Mouse (Mus musculus) embryonic facial prominence, embryonic 10.5 days (tissue): ENCODE measurements at regions not wholly inside any gene's neighbourhood (a gene's known extent, or its start where the extent isn't known, plus 50 kb on each side); places are given as distances from the start of the nearest gene placed in this dataset.
A peak's percentile ranks its signal among the peaks of the same experiment; 100 is the strongest.

Source experiments
- DNase-seq: peaks from one replicate; pipeline ENCODE4 v3.0.0-alpha.2; 2017; ENCODE audit warnings: low spot score
- H3K27ac ChIP-seq: fragments of 300-500 bp; sonication (generic); replicated peaks from 2 replicates; pipeline ENCODE4 v1.5.1; 2016; ENCODE audit warnings: mild to moderate bottlenecking
- H3K27me3 ChIP-seq: fragments of 300-500 bp; sonication (generic); replicated peaks from 2 replicates; pipeline ENCODE4 v1.6.1; 2016; ENCODE audit warnings: low read depth, mild to moderate bottlenecking; ENCODE audit not compliant: poor library complexity, severe bottlenecking
- H3K36me3 ChIP-seq: fragments of 300-500 bp; sonication (generic); replicated peaks from 2 replicates; pipeline ENCODE4 v1.6.1; 2016; ENCODE audit warnings: mild to moderate bottlenecking, moderate library complexity
- H3K4me1 ChIP-seq: fragments of 300-500 bp; sonication (generic); 2 replicates; pipeline ENCODE4 v1.6.1; 2016
- H3K4me3 ChIP-seq: fragments of 300-500 bp; sonication (generic); 2 replicates; pipeline ENCODE4 v1.5.1; 2016; ENCODE audit warnings: mild to moderate bottlenecking, moderate library complexity
- H3K9me3 ChIP-seq: fragments of 300-500 bp; sonication (generic); 2 replicates; pipeline ENCODE4 v1.6.1; 2016; ENCODE audit warnings: mild to moderate bottlenecking
- WGBS: fragments of 180-500 bp; shearing (Covaris S2); methylation state at CpG from one replicate; pipeline ENCODE4 v1.1.7; 2016; 5-methylcytosine and 5-hydroxymethylcytosine counted together

DNA sequence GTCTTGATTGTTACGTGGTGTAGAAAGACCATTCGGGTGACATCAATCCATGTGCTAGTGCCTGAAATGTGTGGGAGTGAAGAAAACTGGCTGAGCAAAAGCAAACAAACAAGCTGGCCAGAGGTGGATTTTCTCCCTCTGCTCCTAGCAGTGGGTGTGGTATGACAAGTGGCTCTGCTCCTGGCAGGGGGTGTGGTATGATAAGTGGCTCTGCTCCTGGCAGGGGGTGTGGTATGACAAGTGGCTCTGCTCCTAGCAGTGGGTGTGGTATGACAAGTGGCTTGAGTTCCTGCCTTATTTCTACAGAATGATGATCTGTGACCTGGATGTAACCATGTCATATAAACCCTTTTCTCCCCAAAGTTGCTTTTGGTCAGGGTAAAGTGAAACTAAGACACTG lies 108.8 kb upstream of the Ldah start:
- H3K36me3 ChIP-seq: no peaks in the 10 kb centered on the region
- DNase-seq: no peak
- H3K9me3 ChIP-seq: no peaks in the 10 kb centered on the region
- WGBS: 85% methylated on average over 2 of the region's 2 CpGs
- no peak overlapping the region for H3K4me3 ChIP-seq
- H3K27ac ChIP-seq: no peak overlapping the region
- H3K4me1 ChIP-seq: no peaks in the 10 kb centered on the region
- H3K27me3 ChIP-seq: no peaks in the 10 kb centered on the region

DNA sequence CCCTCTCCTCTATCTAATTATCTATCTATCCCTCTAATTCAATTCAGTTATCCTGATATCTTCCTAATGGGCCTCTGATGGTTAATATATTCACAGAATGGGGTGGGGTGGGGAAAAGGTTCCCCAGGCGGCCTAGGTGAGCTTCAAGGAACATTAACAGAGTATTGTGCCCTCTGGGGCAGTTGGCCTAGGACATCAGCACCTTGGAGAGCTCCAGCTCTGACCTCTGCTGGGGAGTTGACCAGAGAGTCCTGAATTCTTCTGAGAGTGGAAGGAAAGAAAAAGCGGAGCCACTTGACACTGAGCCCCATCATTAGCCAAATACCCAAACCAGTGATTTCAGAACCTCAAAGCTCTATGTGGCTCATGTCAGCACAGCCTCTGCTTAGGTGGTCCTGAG lies 108.1 kb upstream of the Ldah start:
- DNase-seq: peak; percentile 65
- Histone ChIP-seq H3K4me1 (no peaks in the 10 kb centered on the region), H3K9me3 (no peaks in the 10 kb centered on the region), H3K27ac (no peak overlapping the region), H3K27me3 (no peaks in the 10 kb centered on the region), H3K4me3 (no peak overlapping the region), H3K36me3 (no peaks in the 10 kb centered on the region)
- 38% methylated on average over 2 of the region's 2 CpGs for WGBS

DNA sequence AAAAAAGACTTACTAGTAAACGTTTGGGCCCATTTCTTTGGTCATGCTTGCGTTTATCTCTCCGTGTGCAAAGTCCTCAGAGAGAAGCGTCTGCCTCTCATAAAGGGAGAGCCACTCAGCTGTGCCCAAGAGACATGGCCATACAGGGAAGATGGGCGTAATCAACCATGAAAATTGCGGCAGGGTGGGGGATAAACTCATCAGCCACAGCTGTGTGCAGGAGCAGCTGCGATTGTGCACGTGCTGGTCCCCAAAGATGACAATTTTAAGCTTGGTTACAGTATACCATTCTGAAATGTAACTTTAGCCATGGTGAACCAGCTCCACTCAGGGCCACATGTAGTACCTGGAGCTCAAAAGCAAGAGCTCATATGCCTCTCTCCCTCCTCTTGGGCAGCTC lies 106.1 kb upstream of the Ldah start:
- no peaks in the 10 kb centered on the region for H3K9me3 ChIP-seq
- no peak for DNase-seq
- 83% methylated on average over 8 of the region's 8 CpGs for WGBS
- no peaks in the 10 kb centered on the region for H3K36me3 ChIP-seq
- H3K27ac ChIP-seq: no peak overlapping the region
- H3K4me3 ChIP-seq: no peak overlapping the region
- no peaks in the 10 kb centered on the region for H3K27me3 ChIP-seq
- peaks cover 3% of the 10 kb centered on the region for H3K4me1 ChIP-seq

DNA sequence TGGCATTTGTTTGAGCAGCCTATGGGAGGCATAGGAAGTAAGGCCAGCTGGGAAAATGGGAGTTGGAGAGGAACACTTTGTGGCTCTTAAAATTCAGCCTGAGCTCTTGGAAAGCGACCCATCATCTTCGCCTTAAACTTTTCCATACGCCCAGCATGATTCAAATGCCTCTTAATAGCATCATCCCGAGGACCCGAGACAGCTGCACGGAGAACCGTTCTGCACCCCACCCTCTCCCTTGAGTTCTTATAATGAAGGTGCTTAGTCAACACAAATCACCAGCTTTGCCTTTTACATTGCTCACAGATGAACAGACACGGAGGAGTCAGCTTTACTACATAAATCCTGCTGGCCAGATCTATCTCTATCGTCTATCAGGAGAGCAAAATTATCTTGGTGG lies 104.6 kb upstream of the Ldah start:
- Histone ChIP-seq H3K4me3 (no peak overlapping the region), H3K4me1 (peaks cover 16% of the 10 kb centered on the region), H3K27me3 (no peaks in the 10 kb centered on the region), H3K9me3 (no peaks in the 10 kb centered on the region), H3K36me3 (no peaks in the 10 kb centered on the region), H3K27ac (no peak overlapping the region)
- WGBS: 82% methylated on average over 9 of the region's 9 CpGs
- DNase-seq: no peak

DNA sequence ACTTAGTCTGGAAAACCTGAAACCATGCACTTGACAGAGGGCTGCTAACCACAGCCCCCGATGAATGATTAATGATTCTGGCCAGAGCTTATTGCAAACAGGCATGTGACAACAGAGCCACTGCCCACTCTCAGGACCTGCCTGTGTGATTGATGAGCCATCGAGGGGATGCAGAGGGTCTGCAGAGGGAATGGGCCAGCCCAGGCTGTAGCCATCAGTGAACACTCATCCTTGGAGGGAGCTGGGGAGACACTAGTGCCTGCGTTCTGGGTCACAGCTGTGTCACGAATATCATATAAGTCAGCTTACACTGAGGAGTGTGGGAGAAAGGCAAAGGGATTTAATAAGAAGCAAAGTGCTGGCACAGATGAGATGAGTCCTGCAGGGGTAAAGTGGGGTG lies 100.8 kb upstream of the Ldah start:
- no peaks in the 10 kb centered on the region for H3K36me3 ChIP-seq
- peaks cover 20% of the 10 kb centered on the region for H3K4me1 ChIP-seq
- no peak for DNase-seq
- H3K27ac ChIP-seq: no peak overlapping the region
- H3K27me3 ChIP-seq: no peaks in the 10 kb centered on the region
- no peak overlapping the region for H3K4me3 ChIP-seq
- H3K9me3 ChIP-seq: no peaks in the 10 kb centered on the region
- 74% methylated on average over 4 of the region's 4 CpGs for WGBS

DNA sequence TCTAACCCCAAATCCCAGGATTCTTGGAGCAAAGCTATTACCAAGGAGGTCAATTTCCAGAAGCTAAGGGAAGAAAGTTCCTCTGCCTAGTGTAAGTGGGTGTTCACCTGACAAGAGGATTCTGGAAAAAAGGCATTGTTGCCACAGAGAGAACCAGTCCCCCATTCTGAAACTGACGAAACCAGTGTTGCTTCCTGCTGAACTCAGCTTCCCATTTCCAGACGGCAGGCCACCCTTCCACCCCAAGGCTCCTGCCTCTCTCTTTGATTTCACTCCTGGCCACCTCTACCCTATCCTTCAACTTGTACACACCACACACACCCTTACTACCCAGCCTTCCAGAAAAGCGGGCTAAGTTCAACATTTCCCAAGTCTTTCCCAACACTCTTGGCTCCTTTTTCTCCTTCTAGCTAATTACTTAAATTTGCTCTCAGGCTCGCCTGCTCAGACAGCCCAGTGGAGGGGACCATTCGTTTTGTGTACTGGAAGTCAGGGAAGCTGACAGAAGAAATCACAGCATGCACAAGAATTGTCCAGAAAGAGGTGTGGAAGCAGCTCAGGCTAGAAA lies 98.6 kb upstream of the Ldah start:
- 76% methylated on average over 5 of the region's 5 CpGs for WGBS
- no peaks in the 10 kb centered on the region for H3K9me3 ChIP-seq
- DNase-seq: no peak

DNA sequence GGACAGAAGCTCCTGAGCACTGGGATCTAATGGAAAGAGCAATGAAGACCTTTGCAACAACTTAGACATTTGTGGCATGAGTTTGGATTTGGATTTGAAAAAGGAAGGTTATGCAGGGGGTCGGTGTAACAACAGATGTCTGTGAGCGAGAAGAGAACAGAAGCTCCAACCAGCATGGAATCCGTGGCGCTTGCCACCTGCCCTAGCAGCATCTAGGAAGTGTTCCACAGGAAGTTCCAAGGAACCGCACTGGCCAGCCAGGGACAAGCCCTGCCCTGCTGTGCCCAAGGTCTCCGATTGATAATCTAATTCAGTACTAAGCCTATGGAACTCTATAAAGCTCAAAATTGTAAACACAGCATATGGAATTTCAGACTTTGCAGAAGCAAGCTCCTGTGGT lies 98.0 kb upstream of the Ldah start:
- no peaks in the 10 kb centered on the region for H3K27me3 ChIP-seq
- no peak overlapping the region for H3K4me3 ChIP-seq
- WGBS: 88% methylated on average over 6 of the region's 6 CpGs

More for the DNA sequence above, 98.6 kb upstream of the Ldah start:
- no peak overlapping the region for H3K27ac ChIP-seq
- H3K4me1 ChIP-seq: peaks cover 20% of the 10 kb centered on the region
- no peak overlapping the region for H3K4me3 ChIP-seq
- H3K36me3 ChIP-seq: no peaks in the 10 kb centered on the region
- no peaks in the 10 kb centered on the region for H3K27me3 ChIP-seq

DNA sequence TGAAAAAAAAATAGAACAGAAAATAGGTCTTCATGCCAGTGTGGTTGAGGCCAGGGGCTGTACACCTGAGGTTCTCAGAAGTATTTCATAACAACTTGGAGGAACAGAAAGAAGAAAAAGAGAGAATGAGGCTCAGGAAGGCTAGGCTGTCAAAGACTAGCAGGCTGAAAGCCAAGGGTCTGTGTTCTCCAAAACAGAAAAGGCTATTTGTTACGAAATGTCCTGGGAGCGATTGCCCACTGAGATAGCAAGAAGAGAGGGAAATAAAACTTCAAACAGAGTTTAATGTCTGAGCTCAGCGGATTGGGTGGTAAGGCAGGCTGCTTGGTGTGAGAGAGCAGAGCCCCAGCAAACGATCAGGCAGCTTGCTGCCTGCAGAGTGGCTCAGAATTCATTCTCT lies 97.6 kb upstream of the Ldah start:
- 70% methylated on average over 4 of the region's 4 CpGs for WGBS
- Histone ChIP-seq H3K27ac (no peak overlapping the region), H3K4me3 (no peak overlapping the region), H3K27me3 (no peaks in the 10 kb centered on the region), H3K4me1 (peaks cover 20% of the 10 kb centered on the region), H3K36me3 (no peaks in the 10 kb centered on the region), H3K9me3 (no peaks in the 10 kb centered on the region)
- no peak for DNase-seq

More for the DNA sequence above, 98.0 kb upstream of the Ldah start:
- Histone ChIP-seq H3K36me3 (no peaks in the 10 kb centered on the region), H3K9me3 (no peaks in the 10 kb centered on the region), H3K4me1 (peaks cover 20% of the 10 kb centered on the region), H3K27ac (no peak overlapping the region)
- no peak for DNase-seq

DNA sequence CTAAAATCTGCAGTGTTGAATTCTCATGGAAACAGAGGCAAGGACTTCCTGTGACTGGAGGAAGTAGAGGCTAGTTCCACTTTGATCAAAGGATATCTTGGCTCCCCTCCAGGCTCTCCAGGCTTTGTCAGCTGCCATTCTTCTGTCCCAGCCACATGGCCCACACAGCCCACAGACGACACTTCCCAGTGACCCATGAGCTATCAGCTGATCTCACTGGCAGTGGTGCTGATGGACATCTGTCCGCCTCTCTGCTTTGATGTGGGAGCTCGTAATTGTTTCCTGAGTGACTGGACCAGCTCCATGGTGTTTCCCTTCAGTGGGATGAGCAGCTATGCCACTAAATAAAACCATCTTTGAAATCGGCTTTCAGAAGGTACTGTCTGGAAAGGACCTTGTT lies 96.4 kb upstream of the Ldah start:
- Histone ChIP-seq H3K27ac (no peak overlapping the region), H3K36me3 (no peaks in the 10 kb centered on the region), H3K4me1 (peaks cover 20% of the 10 kb centered on the region), H3K4me3 (no peak overlapping the region), H3K9me3 (no peaks in the 10 kb centered on the region), H3K27me3 (no peaks in the 10 kb centered on the region)
- DNase-seq: no peak
- WGBS: 71% methylated on average over 4 of the region's 4 CpGs

DNA sequence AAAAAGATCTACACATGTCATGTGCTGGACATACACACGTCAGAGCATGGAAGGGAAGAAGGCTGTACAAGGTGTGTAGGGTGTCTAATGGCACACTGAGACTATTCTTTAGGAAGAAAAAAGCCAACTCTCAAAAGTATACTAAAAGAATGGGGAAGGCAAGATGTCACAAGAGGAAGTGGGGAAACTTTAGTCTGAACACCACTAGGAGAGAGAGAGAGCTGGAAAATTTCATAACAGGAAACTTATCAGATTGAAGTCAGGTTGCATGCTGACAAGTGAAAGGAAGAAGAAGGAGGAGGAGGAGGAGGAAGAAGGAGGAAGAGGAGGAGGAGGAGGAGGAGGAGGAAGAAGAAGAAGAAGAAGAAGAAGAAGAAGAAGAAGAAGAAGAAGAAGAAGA lies 52.3 kb upstream of the Ldah start:
- Histone ChIP-seq H3K27me3 (no peaks in the 10 kb centered on the region), H3K4me3 (no peak overlapping the region), H3K4me1 (no peaks in the 10 kb centered on the region), H3K9me3 (no peaks in the 10 kb centered on the region), H3K36me3 (no peaks in the 10 kb centered on the region), H3K27ac (no peak overlapping the region)
- WGBS: 82% methylated on average over 1 of the region's 1 CpGs
- DNase-seq: no peak
